ENCODE assay signal across 8 mouse cellular contexts in the genomic region with DNA sequence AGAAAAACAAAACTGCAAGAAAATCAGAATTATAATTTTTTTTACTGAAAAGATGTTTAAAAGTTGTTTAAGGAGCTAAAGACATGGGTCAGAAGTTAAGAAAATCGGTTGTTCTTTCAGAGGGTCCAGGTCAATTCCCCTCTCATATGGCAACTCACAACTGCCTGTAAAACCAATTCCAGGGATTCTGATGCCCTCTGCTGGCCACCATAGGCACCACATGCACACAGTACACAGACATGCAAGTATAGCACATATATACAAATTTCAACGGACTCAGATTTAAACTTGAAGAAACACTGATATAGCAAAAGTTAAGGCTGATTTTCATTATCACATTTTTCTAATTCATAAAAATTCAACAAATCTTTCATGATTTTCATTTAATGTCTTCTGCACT. TPM values are rescaled to one million over a fixed set of nuclear protein-coding genes. Genes with fewer than 3 reads are reported as not detected.
DNase-seq lines count a peak whose midpoint lies in the region; ATAC-seq and TF ChIP-seq lines count a peak whose summit lies in the region.

No protein-coding gene starts in this region.

- no peaks in the 10 kb centered on the region for H3K4me1 ChIP-seq in forebrain, postnatal 0 days (ENCODE audit: insufficient read depth)
- H3K4me1 ChIP-seq in forebrain, embryonic 10.5 days, result no peaks in the 10 kb centered on the region
- 0 out of 2 replicates have a peak, but pooled peaks cover 3% of the 10 kb centered on the region for H3K4me1 ChIP-seq in small intestine, adult 2 months (ENCODE audit: control insufficient read depth, insufficient read depth, insufficient read length, low read length)

- H3K9me3 ChIP-seq in forebrain, postnatal 0 days (ENCODE audit: low read length), result no peaks in the 10 kb centered on the region
- H3K9me3 ChIP-seq in forebrain, embryonic 10.5 days, result no peaks in the 10 kb centered on the region

- H3K9ac ChIP-seq in forebrain, postnatal 0 days, result no peak overlapping the region

- peak; percentile 63 for TF ChIP-seq CTCF in forebrain, postnatal 0 days (IDR thresholded peaks at IDR 0.05; ENCODE audit: low read depth)
- TF ChIP-seq CTCF in small intestine, adult 2 months (IDR thresholded peaks at IDR 0.05; ENCODE audit: extremely low read depth, insufficient read length, insufficient replicate concordance, low read depth, low read length), result peak; percentile 24; the same call in 1 of the 2 replicates

- no peak for ATAC-seq in forebrain, postnatal 0 days
- peak; percentile 72; the same call in 1 of the 2 replicates for ATAC-seq in erythroblast, adult 5-6 weeks (replicated peaks; ENCODE audit: low FRiP score, poor library complexity, severe bottlenecking)

- TF ChIP-seq POLR2A in small intestine, adult 2 months (IDR thresholded peaks at IDR 0.05; ENCODE audit: low read depth, low read length), result no peak

- WGBS in forebrain, postnatal 0 days, result 86% methylated on average over 2 of the region's 2 CpGs
- 95% methylated on average over 2 of the region's 2 CpGs for WGBS in forebrain, embryonic 10.5 days
- 93% methylated on average over 2 of the region's 2 CpGs for WGBS in small intestine, adult 2 months

- H3K36me3 ChIP-seq in forebrain, postnatal 0 days (ENCODE audit: insufficient read depth), result no peaks in the 10 kb centered on the region
- no peaks in the 10 kb centered on the region for H3K36me3 ChIP-seq in forebrain, embryonic 10.5 days (replicated peaks)
- no peaks in the 10 kb centered on the region; the same call in 1 of the 2 replicates for H3K36me3 ChIP-seq in small intestine, adult 2 months (ENCODE audit: control insufficient read depth, insufficient read depth, low read length)

- DNase-seq in forebrain, postnatal 0 days, result peak; percentile 23
- no peak for DNase-seq in forebrain, embryonic 10.5 days (ENCODE audit: extremely low spot score, low spot score)
- peak; percentile 5 for DNase-seq in ovary, postnatal 36 days (ENCODE audit: low spot score)
- no peak for DNase-seq in ovary, postnatal 10 days (ENCODE audit: low spot score)
- DNase-seq in yolk sac, embryonic 10.5 days (ENCODE audit: low spot score), result no peak
- no peak for DNase-seq in right cerebral cortex, postnatal 25 days

- no peak overlapping the region for H3K4me3 ChIP-seq in forebrain, postnatal 0 days (ENCODE audit: low read depth, low read length)
- H3K4me3 ChIP-seq in forebrain, embryonic 10.5 days, result no peak overlapping the region
- H3K4me3 ChIP-seq in small intestine, adult 2 months (ENCODE audit: low read depth, low read length), result no peak overlapping the region

- no peak overlapping the region for H3K4me2 ChIP-seq in forebrain, postnatal 0 days (ENCODE audit: low read depth)

- H3K27me3 ChIP-seq in forebrain, postnatal 0 days (ENCODE audit: insufficient read depth, low read length), result no peaks in the 10 kb centered on the region
- no peaks in the 10 kb centered on the region for H3K27me3 ChIP-seq in forebrain, embryonic 10.5 days (ENCODE audit: poor library complexity, severe bottlenecking)
- no peaks in the 10 kb centered on the region for H3K27me3 ChIP-seq in small intestine, adult 2 months (ENCODE audit: control insufficient read depth, insufficient read depth, low read length)

- no peak overlapping the region for H3K27ac ChIP-seq in forebrain, postnatal 0 days (ENCODE audit: low read depth, low read length)
- H3K27ac ChIP-seq in forebrain, embryonic 10.5 days, result no peak overlapping the region
- H3K27ac ChIP-seq in small intestine, adult 2 months (ENCODE audit: insufficient read depth, low read depth, low read length), result no peak overlapping the region

RNA-seq across cellular contexts. Expression of a gene that starts 6.9 kb away (rescaled TPM):
- total RNA-seq in forebrain, postnatal 0 days (2014; rRNA removed), result 19.3 and 25.4 TPM in 2 replicates
- polyA plus RNA-seq in forebrain, postnatal 0 days (2015; fragmentation: Nextera tagmentation; extraction: Ambion mirVana), result 5.4 and 12.5 TPM in 2 replicates
- polyA plus RNA-seq in forebrain, embryonic 10.5 days (2016; fragmentation: Nextera tagmentation; extraction: Ambion mirVana), result 4.1 and 6.4 TPM in 2 replicates
- 3.8 and 5.4 TPM in 2 replicates for total RNA-seq in erythroblast, adult 5-6 weeks (2015; ENCODE audit: low replicate concordance)
- 4.7 and 4.9 TPM in 2 replicates for total RNA-seq in erythroblast, adult 5-6 weeks (2017; ENCODE audit: low replicate concordance)
- polyA plus RNA-seq in small intestine, adult 2 months (2012; rRNA removed), result 0.39 and 1.2 TPM in 2 replicates

RNA-seq across cellular contexts. Expression of a gene that starts 7.0 kb away (rescaled TPM):
- total RNA-seq in forebrain, postnatal 0 days (2014; rRNA removed), result 98.4 and 118 TPM in 2 replicates
- polyA plus RNA-seq in forebrain, postnatal 0 days (2015; fragmentation: Nextera tagmentation; extraction: Ambion mirVana), result 198 and 249 TPM in 2 replicates
- polyA plus RNA-seq in forebrain, embryonic 10.5 days (2016; fragmentation: Nextera tagmentation; extraction: Ambion mirVana), result 135 and 138 TPM in 2 replicates
- 42.4 and 43.4 TPM in 2 replicates for total RNA-seq in erythroblast, adult 5-6 weeks (2015; ENCODE audit: low replicate concordance)
- 8.7 and 18.5 TPM in 2 replicates for total RNA-seq in erythroblast, adult 5-6 weeks (2017; ENCODE audit: low replicate concordance)
- polyA plus RNA-seq in small intestine, adult 2 months (2012; rRNA removed), result 17.3 and 21.3 TPM in 2 replicates

Comparison
In these comparisons a context has a peak if more than half of its experiments do, and no peak if none do; other contexts are left out.
1. DNase-seq: peak in forebrain, postnatal 0 days (single experiment) and ovary, postnatal 36 days (single experiment); none in forebrain, embryonic 10.5 days (single experiment), ovary, postnatal 10 days (single experiment), yolk sac, embryonic 10.5 days (single experiment) and right cerebral cortex, postnatal 25 days (single experiment).